Mouse (Mus musculus) heart, postnatal 0 days (tissue): ENCODE measurements around the gene Ubb.

Source experiments
- CTCF ChIP-seq: IDR thresholded peaks from 2 replicates; pipeline ENCODE4 v1.5.1; 2016; ENCODE audit warnings: antibody characterized with exemption, control low read depth, low read depth
- EP300 ChIP-seq: IDR thresholded peaks from 2 replicates; pipeline ENCODE4 v1.6.1; 2016; ENCODE audit warnings: antibody characterized with exemption, low read depth

GRCm38 (mm10) chr11:62568300-62568699 is 17.3 kb downstream of the Ubb start:
- no peak for TF ChIP-seq CTCF
- no peak for TF ChIP-seq EP300
